Mouse (Mus musculus): ENCODE measurements around the gene Pabpc1l.
"Not testable (repeated sequence)": the region's sequence is repeated elsewhere in the genome, so short reads cannot be mapped to it uniquely, and the experiment has no call there.

- not testable (repeated sequence) for TF ChIP-seq POLR2A (IDR thresholded peaks at IDR 0.05; ENCODE audit: insufficient read depth, low read depth, low read length); CTCF (IDR thresholded peaks at IDR 0.05); EP300 (IDR thresholded peaks at IDR 0.05; ENCODE audit: insufficient read depth, low read depth, low read length)
Measured at GRCm38 (mm10) chr2:164071437-164071820, 46.2 kb downstream of the Pabpc1l start.

Measured in heart, adult 2 months (tissue).